Comparison of ENCODE assay signal across 22 mouse cellular contexts in genomic region chr4:125004886-125005285, GRCm38 (mm10). TPM values are rescaled to one million over a fixed set of nuclear protein-coding genes. Genes with fewer than 3 reads are reported as not detected.
"Had no signal": no experiment of that assay in that cellular context is flagged by ENCODE, and none has a peak within 500 bp of the region (broad histone marks: within the 10 kb centered on the region; RNA-seq: fewer than 3 reads in every experiment).

No protein-coding gene starts in this region.

- H3K27ac ChIP-seq: gastrocnemius, adult 2 months; heart, adult 2 months; heart, embryonic 13.5 days; heart, embryonic 15.5 days; hindbrain, embryonic 13.5 days; hindbrain, embryonic 15.5 days; hindbrain, postnatal 0 days; kidney, embryonic 15.5 days; kidney, postnatal 0 days; limb, embryonic 13.5 days; limb, embryonic 15.5 days had no signal

- H3K4me1 ChIP-seq: heart, embryonic 13.5 days; heart, embryonic 15.5 days; hindbrain, embryonic 15.5 days; limb, embryonic 13.5 days; limb, embryonic 15.5 days had no signal

- DNase-seq: gastrocnemius, adult 2 months; gastrocnemius, postnatal 10 days; gastrocnemius, postnatal 25 days; heart, adult 2 months; heart, postnatal 14 days; heart, postnatal 36 days; kidney, adult 11 months; kidney, adult 2 months; kidney, adult 9 months; kidney, postnatal 14 days; kidney, postnatal 36 days; left cerebral cortex, postnatal 4 days had no signal

- H3K36me3 ChIP-seq: heart, embryonic 13.5 days; heart, embryonic 15.5 days; hindbrain, embryonic 13.5 days; hindbrain, embryonic 15.5 days; kidney, embryonic 15.5 days; limb, embryonic 13.5 days; limb, embryonic 15.5 days had no signal

- H3K4me3 ChIP-seq: gastrocnemius, adult 2 months; heart, adult 2 months; heart, embryonic 13.5 days; heart, embryonic 15.5 days; hindbrain, embryonic 13.5 days; hindbrain, embryonic 15.5 days; kidney, embryonic 15.5 days; limb, embryonic 13.5 days; limb, embryonic 15.5 days had no signal

RNA-seq across cellular contexts. Expression of gene Rspo1, which starts 18.7 kb away (rescaled TPM):
- total RNA-seq: hematopoietic stem cell, adult 5-6 weeks had no signal
